Mouse (Mus musculus) neural tube, embryonic 14.5 days (tissue): ENCODE measurements around the gene Edc3. TPM values are rescaled to one million over a fixed set of nuclear protein-coding genes. Genes with fewer than 3 reads are reported as not detected.

Experiments used
- ATAC-seq: fragments of 200-750 bp; cut with Nextera tagmentation; 2 replicates; pipeline ENCODE4 v1.8.0; 2017; ENCODE audit warnings: low read depth, mild to moderate bottlenecking, moderate TSS enrichment, moderate library complexity
- H3K27ac ChIP-seq: fragments of 300-500 bp; sonication (generic); 2 replicates; pipeline ENCODE4 v1.5.1; 2014; ENCODE audit warnings: low read depth, mild to moderate bottlenecking, control low read depth, low read length, moderate library complexity, mixed read lengths
- H3K27me3 ChIP-seq: fragments of 300-500 bp; sonication (generic); 2 replicates; pipeline ENCODE4 v1.6.1; 2014; ENCODE audit warnings: low read length; ENCODE audit not compliant: control insufficient read depth, insufficient read depth
- H3K36me3 ChIP-seq: fragments of 300-500 bp; sonication (generic); 2 replicates; pipeline ENCODE4 v1.6.1; 2014; ENCODE audit warnings: low read length, mixed read lengths; ENCODE audit not compliant: control insufficient read depth, insufficient read depth
- H3K4me1 ChIP-seq: fragments of 300-500 bp; sonication (generic); 2 replicates; pipeline ENCODE4 v1.6.1; 2014; ENCODE audit warnings: low read length; ENCODE audit not compliant: control insufficient read depth, insufficient read depth
- H3K4me2 ChIP-seq: fragments of 300-500 bp; sonication (generic); 2 replicates; pipeline ENCODE4 v1.6.1; 2014; ENCODE audit warnings: mild to moderate bottlenecking, low read depth, low read length, control low read depth
- H3K4me3 ChIP-seq: fragments of 300-500 bp; sonication (generic); 2 replicates; pipeline ENCODE4 v1.5.1; 2014; ENCODE audit warnings: low read depth, low read length, control low read depth, mixed read lengths
- H3K9ac ChIP-seq: fragments of 300-500 bp; sonication (generic); replicated peaks from 2 replicates; pipeline ENCODE4 v1.6.1; 2014; ENCODE audit warnings: low read depth, mild to moderate bottlenecking, control low read depth, low read length, mixed read lengths
- H3K9me3 ChIP-seq: fragments of 300-500 bp; sonication (generic); 2 replicates; pipeline ENCODE4 v1.6.1; 2016; ENCODE audit warnings: low read length; ENCODE audit not compliant: control insufficient read depth
- WGBS: fragments of 180-500 bp; shearing (Covaris S2); extraction: QIAGEN DNeasy Blood & Tissue Kit; methylation state at CpG from one replicate; pipeline ENCODE4 v1.1.7; 2014; 5-methylcytosine and 5-hydroxymethylcytosine counted together
- polyA plus RNA-seq: library from polyadenylated mRNA; unstranded; fragments of >200 nt; fragmentation: Nextera tagmentation; extraction: Ambion mirVana; gene quantifications from 2 replicates; pipeline ENCODE4 v1.2.1, GENCODE M21; 2014

The Edc3 gene
- polyA plus RNA-seq, 1 experiment from 2014 or later: 21.9 TPM

- no peak overlapping the region for H3K4me3 ChIP-seq
- H3K9ac ChIP-seq: no peak overlapping the region
- H3K4me2 ChIP-seq: no peak overlapping the region
- no peaks in the 10 kb centered on the region for H3K9me3 ChIP-seq
- WGBS: 56% methylated on average over 1 of the region's 1 CpGs
- H3K36me3 ChIP-seq: no peaks in the 10 kb centered on the region
- H3K27me3 ChIP-seq: no peaks in the 10 kb centered on the region
- no peaks in the 10 kb centered on the region for H3K4me1 ChIP-seq
- H3K27ac ChIP-seq: no peak overlapping the region
- ATAC-seq: no peak
These were observed 40.1 kb upstream of the Edc3 start for GRCm38 (mm10) chr9:57668277-57668676.

- H3K27ac ChIP-seq: no peak overlapping the region
- no peaks in the 10 kb centered on the region for H3K9me3 ChIP-seq
- 89% methylated on average over 3 of the region's 3 CpGs for WGBS
- no peaks in the 10 kb centered on the region for H3K36me3 ChIP-seq
- H3K4me2 ChIP-seq: no peak overlapping the region
- no peak for ATAC-seq
- no peak overlapping the region for H3K9ac ChIP-seq
- H3K27me3 ChIP-seq: no peaks in the 10 kb centered on the region
- no peak overlapping the region for H3K4me3 ChIP-seq
- no peaks in the 10 kb centered on the region for H3K4me1 ChIP-seq
These were observed 38.8 kb upstream of the Edc3 start for GRCm38 (mm10) chr9:57669566-57669965.

GRCm38 (mm10) chr9:57671037-57671436, 37.3 kb upstream of the Edc3 start:
- Histone ChIP-seq H3K4me3 (no peak overlapping the region), H3K27ac (no peak overlapping the region), H3K9ac (no peak overlapping the region), H3K4me1 (no peaks in the 10 kb centered on the region), H3K9me3 (no peaks in the 10 kb centered on the region), H3K36me3 (no peaks in the 10 kb centered on the region), H3K4me2 (no peak overlapping the region), H3K27me3 (no peaks in the 10 kb centered on the region)
- WGBS: 90% methylated on average over 4 of the region's 4 CpGs
- ATAC-seq: no peak

GRCm38 (mm10) chr9:57671500-57671899, 36.8 kb upstream of the Edc3 start:
- Histone ChIP-seq H3K9ac (no peak overlapping the region), H3K27me3 (no peaks in the 10 kb centered on the region), H3K36me3 (no peaks in the 10 kb centered on the region), H3K9me3 (no peaks in the 10 kb centered on the region), H3K27ac (no peak overlapping the region), H3K4me3 (no peak overlapping the region), H3K4me2 (no peak overlapping the region), H3K4me1 (no peaks in the 10 kb centered on the region)
- WGBS: 92% methylated on average over 5 of the region's 5 CpGs
- no peak for ATAC-seq

- no peak for ATAC-seq
- H3K27ac ChIP-seq: no peak overlapping the region
- WGBS: 82% methylated on average over 10 of the region's 10 CpGs
- no peaks in the 10 kb centered on the region for H3K27me3 ChIP-seq
- H3K36me3 ChIP-seq: no peaks in the 10 kb centered on the region
- H3K9ac ChIP-seq: no peak overlapping the region
- H3K4me3 ChIP-seq: no peak overlapping the region
- no peak overlapping the region for H3K4me2 ChIP-seq
- no peaks in the 10 kb centered on the region for H3K4me1 ChIP-seq
- no peaks in the 10 kb centered on the region for H3K9me3 ChIP-seq
These were observed 26.9 kb upstream of the Edc3 start for GRCm38 (mm10) chr9:57681411-57681810.

- Histone ChIP-seq H3K27me3 (no peaks in the 10 kb centered on the region), H3K27ac (no peak within 1 kb of the TSS), H3K36me3 (no peaks in the 10 kb centered on the region), H3K9me3 (no peaks in the 10 kb centered on the region), H3K4me1 (no peaks in the 10 kb centered on the region), H3K4me3 (no peak within 1 kb of the TSS), H3K9ac (no peak within 1 kb of the TSS), H3K4me2 (no peak within 1 kb of the TSS)
- ATAC-seq: no peak
- 84% methylated on average over 5 of the region's 5 CpGs for WGBS
These were observed 24.8 kb upstream of the Edc3 start, which contains the start of gene Cyp1a2 for GRCm38 (mm10) chr9:57683520-57683919. Cyp1a2 (minus strand) TSS chr9:57683703.

- no peak overlapping the region for H3K4me3 ChIP-seq
- no peaks in the 10 kb centered on the region for H3K27me3 ChIP-seq
- 94% methylated on average over 5 of the region's 5 CpGs for WGBS
- no peak for ATAC-seq
- no peak overlapping the region for H3K9ac ChIP-seq
- no peak overlapping the region for H3K4me2 ChIP-seq
- H3K4me1 ChIP-seq: no peaks in the 10 kb centered on the region
- no peaks in the 10 kb centered on the region for H3K9me3 ChIP-seq
- no peaks in the 10 kb centered on the region for H3K36me3 ChIP-seq
- H3K27ac ChIP-seq: no peak overlapping the region
These were observed 22.3 kb upstream of the Edc3 start for GRCm38 (mm10) chr9:57686011-57686410.

GRCm38 (mm10) chr9:57687751-57688150, 20.6 kb upstream of the Edc3 start, which contains the start of gene Cyp1a1:
Cyp1a1 (plus strand) TSS chr9:57687928.
- Histone ChIP-seq H3K36me3 (no peaks in the 10 kb centered on the region), H3K4me1 (no peaks in the 10 kb centered on the region), H3K27me3 (no peaks in the 10 kb centered on the region), H3K4me2 (no peak within 1 kb of the TSS), H3K9ac (no peak within 1 kb of the TSS), H3K27ac (no peak within 1 kb of the TSS), H3K9me3 (no peaks in the 10 kb centered on the region), H3K4me3 (no peak within 1 kb of the TSS)
- 91% methylated on average over 2 of the region's 2 CpGs for WGBS
- ATAC-seq: no peak

GRCm38 (mm10) chr9:57688158-57688557, 20.2 kb upstream of the Edc3 start:
- H3K4me2 ChIP-seq: no peak overlapping the region

GRCm38 (mm10) chr9:57688606-57689005, 19.7 kb upstream of the Edc3 start:
- Histone ChIP-seq H3K9ac (no peak overlapping the region), H3K36me3 (no peaks in the 10 kb centered on the region), H3K4me3 (no peak overlapping the region), H3K9me3 (no peaks in the 10 kb centered on the region), H3K27ac (no peak overlapping the region), H3K4me2 (no peak overlapping the region), H3K4me1 (no peaks in the 10 kb centered on the region), H3K27me3 (no peaks in the 10 kb centered on the region)
- WGBS: 93% methylated on average over 2 of the region's 2 CpGs
- ATAC-seq: no peak

More at GRCm38 (mm10) chr9:57688158-57688557, 20.2 kb upstream of the Edc3 start:
- 52% methylated on average over 2 of the region's 2 CpGs for WGBS
- H3K9me3 ChIP-seq: no peaks in the 10 kb centered on the region
- no peak overlapping the region for H3K27ac ChIP-seq
- no peaks in the 10 kb centered on the region for H3K27me3 ChIP-seq
- no peak overlapping the region for H3K9ac ChIP-seq
- no peak for ATAC-seq
- H3K36me3 ChIP-seq: no peaks in the 10 kb centered on the region
- H3K4me3 ChIP-seq: no peak overlapping the region
- H3K4me1 ChIP-seq: no peaks in the 10 kb centered on the region
